Comparison of ENCODE assay signal across 12 mouse cellular contexts in the genomic region with DNA sequence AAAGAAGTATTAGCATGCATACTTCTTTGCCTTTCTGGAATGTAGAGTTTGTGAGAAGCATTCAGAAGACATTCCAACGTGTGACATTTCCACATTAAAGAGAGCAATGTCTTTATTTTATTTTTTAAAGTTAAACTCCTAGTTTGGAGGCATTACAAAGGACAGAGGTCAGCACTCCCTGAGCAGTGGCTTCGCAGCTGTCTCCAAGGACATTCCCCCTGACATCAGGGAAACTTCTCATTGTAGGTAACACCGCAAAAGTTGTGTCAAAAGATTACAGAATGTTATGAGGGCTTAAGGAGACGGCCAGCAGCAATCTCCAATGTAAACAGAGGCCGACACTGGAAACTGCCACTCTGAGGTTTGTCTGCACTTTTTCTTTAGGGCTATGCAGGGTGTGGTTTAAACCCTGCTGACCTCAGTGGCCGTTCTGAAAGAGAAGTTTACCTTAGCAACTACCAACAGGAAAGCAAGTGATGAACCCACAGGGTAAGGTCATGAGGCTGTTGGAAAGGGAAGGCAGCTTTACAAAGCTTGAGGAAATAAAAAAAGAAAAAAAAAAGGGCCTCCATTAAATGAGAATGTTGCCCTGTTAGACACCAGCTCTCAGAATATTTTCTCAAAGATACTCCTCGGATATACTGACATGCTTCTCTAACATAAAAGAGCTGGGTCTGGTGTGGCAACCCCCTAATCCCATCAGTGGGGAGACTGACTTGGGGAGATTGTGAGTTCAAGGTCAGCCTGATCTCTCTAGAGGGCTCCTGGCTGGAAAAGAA. TPM values are rescaled to one million over a fixed set of nuclear protein-coding genes. Genes with fewer than 3 reads are reported as not detected.
DNase-seq lines count a peak whose midpoint lies in the region; ATAC-seq and TF ChIP-seq lines count a peak whose summit lies in the region.
"Had no signal": no experiment of that assay in that cellular context is flagged by ENCODE, and none has a peak within 500 bp of the region (broad histone marks: within the 10 kb centered on the region; RNA-seq: fewer than 3 reads in every experiment).

No protein-coding gene starts in this region.

- no peak overlapping the region for H3K9ac ChIP-seq in forebrain, postnatal 0 days
- H3K9ac ChIP-seq in forebrain, embryonic 14.5 days (ENCODE audit: low read length), result no peak overlapping the region
- H3K9ac ChIP-seq in stomach, postnatal 0 days (ENCODE audit: low read length), result no peak overlapping the region

- no peaks in the 10 kb centered on the region for H3K36me3 ChIP-seq in forebrain, postnatal 0 days (ENCODE audit: insufficient read depth)
- no peaks in the 10 kb centered on the region for H3K36me3 ChIP-seq in forebrain, embryonic 14.5 days (ENCODE audit: control insufficient read depth, insufficient read depth, low read length)
- H3K36me3 ChIP-seq in stomach, postnatal 0 days (ENCODE audit: control insufficient read depth, insufficient read depth, low read length), result no peaks in the 10 kb centered on the region

- peak; percentile 20; the same call in 1 of the 2 replicates for ATAC-seq in forebrain, postnatal 0 days
- no peak for ATAC-seq in forebrain, embryonic 14.5 days
- peak; percentile 87 for ATAC-seq in stomach, postnatal 0 days (ENCODE audit: low FRiP score, low TSS enrichment)

- no peak for TF ChIP-seq EP300 in stomach, postnatal 0 days (optimal IDR thresholded peaks at IDR 0.05)

- no peak for DNase-seq in forebrain, postnatal 0 days
- DNase-seq in forebrain, embryonic 14.5 days (ENCODE audit: low spot score), result no peak
- DNase-seq in lung, postnatal 25 days (ENCODE audit: low spot score), result peak; percentile 41
- no peak for DNase-seq in lung, postnatal 10 days
- peak; percentile 62 for DNase-seq in lung, postnatal 36 days
- DNase-seq in stomach, postnatal 0 days (ENCODE audit: low spot score), result peak; percentile 30
- no peak for DNase-seq in adrenal gland, adult 2 months
- DNase-seq in kidney, postnatal 25 days, result no peak
- DNase-seq: adrenal gland, adult 8-10 months; kidney, adult 18-20 months; spleen, adult 18-20 months had no signal

- no peak overlapping the region for H3K4me3 ChIP-seq in forebrain, postnatal 0 days (ENCODE audit: low read depth, low read length)
- no peak overlapping the region for H3K4me3 ChIP-seq in forebrain, embryonic 14.5 days (ENCODE audit: low read depth, low read length)
- no peak overlapping the region for H3K4me3 ChIP-seq in stomach, postnatal 0 days (ENCODE audit: low read depth, low read length)
- H3K4me3 ChIP-seq: megakaryocyte, embryonic 14.5 days had no signal

- no peaks in the 10 kb centered on the region for H3K9me3 ChIP-seq in forebrain, postnatal 0 days (ENCODE audit: low read length)
- H3K9me3 ChIP-seq in forebrain, embryonic 14.5 days (replicated peaks; ENCODE audit: control insufficient read depth, low read length), result no peaks in the 10 kb centered on the region
- H3K9me3 ChIP-seq in stomach, postnatal 0 days (ENCODE audit: control insufficient read depth, low read length), result no peaks in the 10 kb centered on the region
- H3K9me3 ChIP-seq: megakaryocyte, embryonic 14.5 days had no signal

- WGBS in forebrain, postnatal 0 days, result 50% methylated on average over 7 of the region's 7 CpGs
- WGBS in forebrain, embryonic 14.5 days, result 53% methylated on average over 7 of the region's 7 CpGs
- 7% methylated on average over 7 of the region's 7 CpGs for WGBS in stomach, postnatal 0 days

- H3K4me1 ChIP-seq in forebrain, postnatal 0 days (ENCODE audit: insufficient read depth), result no peaks in the 10 kb centered on the region
- H3K4me1 ChIP-seq in forebrain, embryonic 14.5 days (ENCODE audit: control insufficient read depth, insufficient read depth, low read length), result peaks cover 4% of the 10 kb centered on the region; the same call in 1 of the 2 replicates
- H3K4me1 ChIP-seq in stomach, postnatal 0 days (replicated peaks; ENCODE audit: control insufficient read depth, insufficient read depth), result no peaks in the 10 kb centered on the region; the same call in 1 of the 2 replicates
- H3K4me1 ChIP-seq: megakaryocyte, embryonic 14.5 days had no signal

- no peak overlapping the region for H3K27ac ChIP-seq in forebrain, postnatal 0 days (ENCODE audit: low read depth, low read length)
- H3K27ac ChIP-seq in forebrain, embryonic 14.5 days (ENCODE audit: low read depth, low read length), result no peak overlapping the region
- H3K27ac ChIP-seq in stomach, postnatal 0 days (replicated peaks), result no peak overlapping the region

- no peak overlapping the region for H3K4me2 ChIP-seq in forebrain, postnatal 0 days (ENCODE audit: low read depth)
- no peak overlapping the region for H3K4me2 ChIP-seq in forebrain, embryonic 14.5 days (ENCODE audit: low read length)
- no peak overlapping the region for H3K4me2 ChIP-seq in stomach, postnatal 0 days (replicated peaks; ENCODE audit: low read depth)

- H3K27me3 ChIP-seq in forebrain, postnatal 0 days (ENCODE audit: insufficient read depth, low read length), result no peaks in the 10 kb centered on the region
- H3K27me3 ChIP-seq in forebrain, embryonic 14.5 days (replicated peaks; ENCODE audit: control insufficient read depth, insufficient read depth, low read length), result no peaks in the 10 kb centered on the region
- no peaks in the 10 kb centered on the region for H3K27me3 ChIP-seq in stomach, postnatal 0 days (ENCODE audit: control insufficient read depth, insufficient read depth, low read length)

- TF ChIP-seq CTCF in forebrain, postnatal 0 days (IDR thresholded peaks at IDR 0.05; ENCODE audit: low read depth), result no peak
- no peak for TF ChIP-seq CTCF in stomach, postnatal 0 days (IDR thresholded peaks at IDR 0.05; ENCODE audit: low read depth)

RNA-seq across cellular contexts. Expression of a gene that starts 60.0 kb away (rescaled TPM):
- total RNA-seq in forebrain, postnatal 0 days (2014; rRNA removed), result 2.8 and 4.2 TPM in 2 replicates
- polyA plus RNA-seq in forebrain, postnatal 0 days (2015; fragmentation: Nextera tagmentation; extraction: Ambion mirVana), result 2.1 and 2.7 TPM in 2 replicates
- 1.8 and 1.9 TPM in 2 replicates for polyA plus RNA-seq in forebrain, embryonic 14.5 days (2014; fragmentation: Nextera tagmentation; extraction: Ambion mirVana)
- polyA plus RNA-seq in stomach, postnatal 0 days (2015; fragmentation: Nextera tagmentation; extraction: Ambion mirVana), result 3.9 and 5.1 TPM in 2 replicates
- 1 to 10 TPM; 1.6 to 1.8 TPM for total RNA-seq in adrenal gland, adult 2 months (2021)
- polyA plus RNA-seq in adrenal gland, adult 2 months (2012; rRNA removed), result 2.4 and 3.2 TPM in 2 replicates

Comparison
In these comparisons a context has a peak if more than half of its experiments do, and no peak if none do; other contexts are left out.
1. DNase-seq: peak in lung, postnatal 25 days (single experiment), lung, postnatal 36 days (single experiment) and stomach, postnatal 0 days (single experiment); none in forebrain, postnatal 0 days (single experiment), forebrain, embryonic 14.5 days (single experiment), lung, postnatal 10 days (single experiment), adrenal gland, adult 2 months (single experiment) and kidney, postnatal 25 days (0 of 2).